Mouse (Mus musculus) kidney, postnatal 0 days (tissue): ENCODE measurements around the gene Pigv. TPM values are rescaled to one million over a fixed set of nuclear protein-coding genes. Genes with fewer than 3 reads are reported as not detected.

Experiments used
- ATAC-seq: fragments of 200-750 bp; cut with Nextera tagmentation; replicated peaks from 2 replicates; pipeline ENCODE4 v1.8.0; 2017; ENCODE audit warnings: low read depth, moderate number of reproducible peaks, moderate TSS enrichment, moderate library complexity; ENCODE audit not compliant: low FRiP score
- DNase-seq: peaks from one replicate; pipeline ENCODE4 v3.0.0-alpha.2; 2016; ENCODE audit warnings: low spot score
- H3K27ac ChIP-seq: fragments of 300-500 bp; sonication (generic); 2 replicates; pipeline ENCODE4 v1.5.1; 2014; ENCODE audit warnings: mild to moderate bottlenecking
- H3K27me3 ChIP-seq: fragments of 300-500 bp; sonication (generic); 2 replicates; pipeline ENCODE4 v1.6.1; 2014; ENCODE audit warnings: low read length, mixed read lengths; ENCODE audit not compliant: insufficient read depth
- H3K36me3 ChIP-seq: fragments of 300-500 bp; sonication (generic); 2 replicates; pipeline ENCODE4 v1.6.1; 2014; ENCODE audit warnings: low read length, mixed read lengths; ENCODE audit not compliant: insufficient read depth
- H3K4me1 ChIP-seq: fragments of 300-500 bp; sonication (generic); replicated peaks from 2 replicates; pipeline ENCODE4 v1.6.1; 2014; ENCODE audit warnings: antibody characterized with exemption, low read length, mixed read lengths; ENCODE audit not compliant: insufficient read depth
- H3K4me2 ChIP-seq: fragments of 300-500 bp; sonication (generic); 2 replicates; pipeline ENCODE4 v1.6.1; 2014; ENCODE audit warnings: mild to moderate bottlenecking, low read length, moderate library complexity, mixed read lengths
- H3K4me3 ChIP-seq: fragments of 300-500 bp; sonication (generic); replicated peaks from 2 replicates; pipeline ENCODE4 v1.5.1; 2014; ENCODE audit warnings: low read depth, low read length
- H3K9ac ChIP-seq: fragments of 300-500 bp; sonication (generic); 2 replicates; pipeline ENCODE4 v1.6.1; 2014; ENCODE audit warnings: low read depth, low read length
- H3K9me3 ChIP-seq: fragments of 300-500 bp; sonication (generic); replicated peaks from 2 replicates; pipeline ENCODE4 v1.6.1; 2016; ENCODE audit warnings: low read length, inconsistent platforms, mixed read lengths
- CTCF ChIP-seq: IDR thresholded peaks from 2 replicates; pipeline ENCODE4 v1.5.1; 2016; ENCODE audit warnings: antibody characterized with exemption, low read depth, mild to moderate bottlenecking, moderate library complexity
- WGBS: fragments of 180-500 bp; shearing (Covaris S2); extraction: QIAGEN DNeasy Blood & Tissue Kit; methylation state at CpG from one replicate; pipeline ENCODE4 v1.1.7; 2014; 5-methylcytosine and 5-hydroxymethylcytosine counted together
- polyA plus RNA-seq: library from polyadenylated mRNA; unstranded; fragments of >200 nt; fragmentation: Nextera tagmentation; extraction: Ambion mirVana; gene quantifications from 2 replicates; pipeline ENCODE4 v1.2.1, GENCODE M21; 2015

Pigv gene
- polyA plus RNA-seq, 1 experiment from 2014 or later, result 19.1 TPM

GRCm38 (mm10) chr4:133645195-133645594 lies 27.3 kb downstream of the Pigv start:
- H3K9ac ChIP-seq, result no peak overlapping the region

GRCm38 (mm10) chr4:133634043-133634410 lies 38.4 kb downstream of the Pigv start:
- no peak for TF ChIP-seq CTCF
- Histone ChIP-seq H3K4me3 (no peak overlapping the region), H3K9ac (0 out of 2 replicates have a peak overlapping the region, but pooled peaks have one; percentile 94), H3K36me3 (no peaks in the 10 kb centered on the region), H3K9me3 (no peaks in the 10 kb centered on the region), H3K4me1 (peaks cover 6% of the 10 kb centered on the region; the same call in 1 of the 2 replicates), H3K27ac (0 out of 2 replicates have a peak overlapping the region, but pooled peaks have one; percentile 81), H3K27me3 (no peaks in the 10 kb centered on the region), H3K4me2 (peak overlapping the region; percentile 93; the same call in 1 of the 2 replicates)
- no peak for ATAC-seq
- WGBS, result 76% methylated on average over 5 of the region's 5 CpGs
- DNase-seq, result no peak

More at GRCm38 (mm10) chr4:133645195-133645594, 27.3 kb downstream of the Pigv start:
- Histone ChIP-seq H3K27ac (no peak overlapping the region), H3K4me1 (no peaks in the 10 kb centered on the region), H3K36me3 (no peaks in the 10 kb centered on the region), H3K27me3 (no peaks in the 10 kb centered on the region), H3K4me2 (no peak overlapping the region), H3K4me3 (no peak overlapping the region), H3K9me3 (peaks cover 5% of the 10 kb centered on the region; the same call in 1 of the 2 replicates)
- TF ChIP-seq CTCF, result peak; percentile 46
- 92% methylated on average over 3 of the region's 3 CpGs for WGBS
- ATAC-seq, result no peak
- no peak for DNase-seq

DNA sequence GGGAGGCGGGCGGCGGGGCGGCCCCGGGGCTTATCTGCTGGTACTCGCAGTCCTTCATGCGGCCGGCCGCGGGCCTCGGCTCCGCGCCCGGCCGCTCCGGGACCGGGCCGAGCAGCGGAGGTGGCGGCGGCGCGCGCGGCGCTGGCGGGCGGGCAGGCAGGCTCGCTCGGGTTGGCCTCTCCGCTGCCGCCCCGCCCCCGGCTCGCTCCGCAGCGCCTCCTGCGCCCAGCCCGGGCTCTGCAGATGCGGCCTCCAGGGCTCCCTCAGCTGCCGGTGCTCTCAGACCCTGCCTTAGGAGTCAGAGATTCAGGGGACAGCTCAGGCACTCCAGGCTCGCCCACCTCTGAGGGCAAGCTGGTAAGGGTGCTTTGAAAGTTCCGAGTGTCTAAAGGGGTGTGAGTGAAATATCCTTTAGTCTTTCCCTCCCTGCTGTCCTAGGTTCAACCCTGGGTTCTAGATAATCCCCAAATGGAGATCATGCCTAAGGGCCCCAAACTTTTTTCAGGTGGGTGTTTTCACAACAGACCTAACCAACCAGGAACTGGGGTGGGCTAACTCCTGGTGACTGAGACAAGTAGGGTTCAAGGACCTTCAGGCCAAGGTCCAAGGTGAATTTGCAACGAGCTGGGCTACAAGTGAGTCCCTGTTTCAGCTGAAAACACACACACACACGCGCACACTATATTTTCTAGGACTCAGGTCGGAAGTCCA lies 39.0 kb downstream of the Pigv start:
- peak; percentile 67 for TF ChIP-seq CTCF
- H3K9me3 ChIP-seq, result no peaks in the 10 kb centered on the region
- H3K4me1 ChIP-seq, result peaks cover 6% of the 10 kb centered on the region; the same call in 1 of the 2 replicates
- peak overlapping the region; percentile 81 for H3K27ac ChIP-seq
- DNase-seq, result peak; percentile 90
- peak; percentile 80 for ATAC-seq
- peak overlapping the region; percentile 94 for H3K9ac ChIP-seq
- H3K36me3 ChIP-seq, result no peaks in the 10 kb centered on the region
- peak overlapping the region; percentile 93 for H3K4me2 ChIP-seq
- H3K4me3 ChIP-seq, result peak overlapping the region; percentile 77
- WGBS, result 12% methylated on average over 26 of the region's 47 CpGs
- no peaks in the 10 kb centered on the region for H3K27me3 ChIP-seq

DNA sequence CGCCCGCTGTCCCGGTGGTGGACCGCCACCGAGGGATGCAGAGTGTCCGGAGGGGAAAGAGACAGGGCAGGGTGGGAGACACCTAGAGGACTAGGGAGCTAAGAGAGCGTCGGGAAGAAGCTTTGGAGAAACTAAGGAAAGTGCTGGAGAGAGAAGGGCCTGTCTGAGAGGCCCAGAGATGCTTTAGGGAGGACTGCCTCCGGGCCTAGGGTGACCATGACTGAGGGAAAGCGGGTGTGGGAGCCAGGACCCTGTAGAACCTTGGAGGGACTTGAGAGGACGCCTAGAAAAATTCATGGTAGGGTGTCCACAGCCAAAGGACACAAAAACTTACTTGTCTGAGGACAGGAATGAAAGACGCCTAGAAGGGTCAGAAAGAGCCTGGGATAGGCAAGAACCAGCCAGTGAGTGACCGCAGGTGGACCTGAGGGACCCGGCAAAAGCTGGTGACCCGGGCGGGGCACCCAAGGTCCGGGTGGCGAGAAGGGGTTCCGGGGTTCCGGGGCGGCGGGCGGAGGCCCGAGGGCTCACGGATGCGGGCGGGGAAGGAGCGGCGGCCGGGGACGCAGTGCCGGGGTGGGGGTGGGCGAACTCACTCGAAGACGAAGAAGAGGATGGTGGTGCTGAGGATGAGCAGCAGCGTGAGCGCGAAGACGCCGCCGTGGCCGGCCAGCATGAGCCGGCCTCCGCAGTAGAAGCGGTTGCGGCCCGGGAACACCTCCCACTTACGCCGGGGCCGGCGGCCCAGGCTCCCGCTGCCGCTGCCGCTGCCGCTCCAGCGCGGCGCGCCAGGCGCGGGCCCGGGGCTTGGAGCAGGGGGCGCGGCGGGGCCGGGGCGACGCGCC lies 39.7 kb downstream of the Pigv start:
- H3K9ac ChIP-seq, result peak overlapping the region; percentile 94
- H3K4me3 ChIP-seq, result peak overlapping the region; percentile 77
- no peaks in the 10 kb centered on the region for H3K36me3 ChIP-seq
- H3K4me2 ChIP-seq, result peak overlapping the region; percentile 93
- peak; percentile 43 for DNase-seq
- TF ChIP-seq CTCF, result no peak
- H3K9me3 ChIP-seq, result no peaks in the 10 kb centered on the region
- WGBS, result under 1% methylated on average over 63 of the region's 69 CpGs
- peak overlapping the region; percentile 81 for H3K27ac ChIP-seq
- H3K27me3 ChIP-seq, result no peaks in the 10 kb centered on the region
- H3K4me1 ChIP-seq, result peaks cover 6% of the 10 kb centered on the region; the same call in 1 of the 2 replicates
- ATAC-seq, result peak; percentile 37; the same call in 1 of the 2 replicates

DNA sequence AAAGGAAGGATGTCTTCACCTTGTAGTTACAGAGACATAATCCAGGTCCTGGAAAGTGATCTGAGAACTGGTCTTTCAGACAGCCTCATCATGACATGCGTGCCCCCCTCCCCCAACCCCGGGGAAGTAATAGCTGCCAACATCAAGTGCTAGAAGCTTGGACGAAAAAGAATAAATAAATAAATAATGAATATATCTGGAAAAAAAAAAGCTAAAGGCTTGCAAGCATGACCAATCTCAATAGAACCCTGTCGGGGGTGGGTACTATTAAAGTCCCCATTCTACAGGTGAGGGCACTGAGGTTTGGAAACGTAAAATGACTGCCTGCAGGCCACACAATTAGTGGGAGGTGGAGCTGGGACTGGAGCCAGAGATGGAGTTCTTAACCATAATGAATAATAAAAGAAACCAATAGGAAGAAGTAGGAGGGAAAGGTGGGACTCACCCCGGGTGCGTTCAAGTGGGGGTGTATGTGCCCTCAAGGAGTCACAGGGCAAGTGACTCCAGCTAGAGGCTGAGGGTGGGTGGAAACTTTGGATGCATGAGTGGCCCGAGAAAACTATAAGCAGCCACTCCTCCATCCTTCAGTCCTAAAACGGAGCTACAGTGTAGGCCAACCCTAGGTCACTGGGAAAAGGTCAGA lies 40.6 kb downstream of the Pigv start:
- ATAC-seq, result no peak; the same call in 1 of the 2 replicates
- DNase-seq, result no peak
- no peaks in the 10 kb centered on the region for H3K27me3 ChIP-seq
- 21% methylated on average over 9 of the region's 9 CpGs for WGBS
- H3K4me1 ChIP-seq, result peaks cover 6% of the 10 kb centered on the region; the same call in 1 of the 2 replicates
- peak overlapping the region; percentile 94; the same call in 1 of the 2 replicates for H3K9ac ChIP-seq
- TF ChIP-seq CTCF, result no peak
- H3K4me2 ChIP-seq, result peak overlapping the region; percentile 93
- H3K36me3 ChIP-seq, result 0 out of 2 replicates have a peak, but pooled peaks cover 3% of the 10 kb centered on the region
- H3K4me3 ChIP-seq, result peak overlapping the region; percentile 77
- peak overlapping the region; percentile 81; the same call in 1 of the 2 replicates for H3K27ac ChIP-seq
- H3K9me3 ChIP-seq, result no peaks in the 10 kb centered on the region
